Mouse (Mus musculus): ENCODE data around the gene Ogg1.

The Ogg1 gene

DNA sequence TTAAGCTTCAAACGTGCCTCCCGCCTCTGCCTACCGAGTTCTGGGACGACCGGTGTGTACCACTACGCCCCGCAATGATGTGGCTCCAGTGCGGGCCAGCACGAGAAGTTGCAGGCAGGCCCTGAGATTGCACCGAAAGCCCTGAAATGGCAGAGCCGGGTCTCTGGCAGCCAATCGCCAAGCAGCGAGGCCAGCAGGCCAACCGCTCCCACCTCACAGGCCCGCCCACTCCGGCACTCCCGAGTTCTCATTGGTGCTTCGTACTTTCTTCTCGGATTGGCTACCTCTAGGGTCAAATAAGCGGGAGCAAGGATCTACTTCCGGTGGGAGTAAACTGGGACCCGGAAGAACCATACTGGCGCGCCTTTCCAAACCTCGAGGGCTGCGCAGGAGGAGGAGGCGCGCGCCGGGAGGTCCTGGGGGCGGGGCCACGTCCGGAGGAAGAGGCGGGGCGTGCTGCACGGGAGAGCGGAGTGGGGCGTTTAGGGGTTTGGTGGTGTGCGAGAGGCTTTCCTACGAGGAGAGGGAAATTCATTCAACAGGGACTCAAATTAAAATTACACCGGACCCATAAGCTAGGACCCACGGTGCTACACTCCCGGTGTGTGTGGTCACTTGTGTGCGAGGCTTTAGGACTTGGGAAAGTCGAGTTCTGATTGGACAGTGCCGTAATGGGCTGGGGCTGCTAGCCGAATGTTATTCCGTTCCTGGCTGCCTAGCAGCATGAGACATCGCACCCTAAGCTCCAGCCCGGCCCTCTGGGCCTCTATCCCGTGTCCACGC is at the start of gene Ogg1:
Gene Ogg1, plus strand, starts transcription at position 440 of the 783 bp plus-strand sequence.
- peak; percentile 99 for DNase-seq (ENCODE audit: low read depth)

DNA sequence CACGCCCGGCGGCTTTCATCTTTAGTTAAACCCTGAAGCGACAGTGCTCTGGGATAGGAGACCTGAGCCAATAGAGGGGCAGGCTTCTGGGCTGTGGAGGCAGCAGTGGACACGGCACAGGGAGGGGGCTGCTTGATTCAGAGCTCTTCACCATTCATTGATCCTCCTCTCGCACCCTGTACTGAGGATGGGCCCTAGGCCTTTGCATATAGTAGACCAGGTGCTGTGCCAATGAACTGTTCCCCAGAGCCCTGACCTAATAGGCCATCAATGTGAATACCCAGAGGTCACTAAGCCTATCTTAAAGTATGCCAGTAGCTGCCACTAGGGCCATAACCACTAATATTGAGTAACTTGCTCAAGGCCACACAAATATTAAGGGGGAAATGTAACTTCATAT is 45.1 kb upstream of the Ogg1 start:
- no peak for DNase-seq (ENCODE audit: low read depth)

- peak; percentile 27 for DNase-seq (ENCODE audit: low read depth)
Observed at GRCm38 (mm10) chr6:113282101-113282802, 44.5 kb upstream of the Ogg1 start, which contains the start of gene Cpne9. Gene Cpne9 (plus strand): TSS chr6:113282307.

DNA sequence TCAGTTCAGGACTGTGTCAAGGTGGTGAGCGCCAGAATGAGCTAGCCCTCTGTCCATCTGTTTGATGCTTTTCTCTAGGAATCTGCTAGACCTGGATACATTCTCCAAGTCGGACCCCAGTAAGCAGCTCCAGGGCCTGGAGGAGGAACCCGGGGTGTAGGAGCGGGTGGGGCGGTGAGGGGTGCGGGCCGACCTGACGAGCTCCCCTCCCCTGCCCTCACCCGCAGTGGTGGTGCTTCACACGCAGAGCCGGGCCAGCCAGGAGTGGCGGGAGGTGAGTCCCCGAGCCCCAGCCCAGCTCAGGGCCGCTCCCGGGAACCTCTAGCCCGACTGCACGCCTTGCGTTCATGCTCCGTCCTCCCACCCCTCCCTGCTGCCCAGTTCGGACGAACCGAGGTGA is 43.8 kb upstream of the Ogg1 start:
- DNase-seq (ENCODE audit: low read depth) = no peak

DNA sequence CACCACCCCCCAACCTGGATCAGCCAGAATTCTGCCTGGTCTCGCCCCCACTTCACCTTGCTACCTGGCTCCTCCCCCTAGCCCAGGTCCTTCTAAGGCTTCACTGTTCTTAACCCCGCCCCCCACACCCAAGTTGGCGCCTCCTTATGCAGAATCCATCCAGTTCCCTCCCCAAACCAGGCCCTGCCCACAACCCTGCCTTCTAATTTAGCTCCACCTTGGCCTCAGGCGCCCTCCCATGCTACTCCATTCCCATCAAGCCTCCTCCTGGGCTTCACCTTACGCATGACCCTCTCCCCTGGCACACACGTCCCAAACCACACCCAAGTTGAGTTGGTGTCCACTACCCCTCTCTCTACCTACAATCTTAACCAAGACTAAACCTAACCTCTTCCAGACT is 43.3 kb upstream of the Ogg1 start:
- DNase-seq (ENCODE audit: low read depth) = no peak

- peak; percentile 9 for DNase-seq (ENCODE audit: low read depth)
Observed at GRCm38 (mm10) chr6:113284931-113285330, 41.8 kb upstream of the Ogg1 start.

DNA sequence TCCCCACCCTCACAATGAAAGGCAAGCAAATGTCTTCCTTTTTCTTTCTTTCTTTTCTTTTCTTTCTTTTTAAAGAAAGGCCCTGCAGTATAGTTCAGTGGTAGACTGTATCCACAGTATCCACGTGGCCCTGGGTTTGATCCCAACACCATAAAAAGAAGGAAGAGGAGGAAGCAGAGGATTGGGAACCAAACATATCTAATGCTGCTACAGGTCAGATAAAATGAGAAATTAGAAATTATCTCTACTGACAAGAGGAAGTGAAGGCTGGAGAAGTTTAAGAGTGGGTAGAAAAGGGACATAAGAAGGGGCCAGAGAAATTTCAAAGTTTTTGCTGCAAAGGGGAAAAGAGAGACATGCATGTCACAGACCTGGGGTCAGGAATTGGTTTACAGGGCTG is 40.5 kb upstream of the Ogg1 start:
- no peak for DNase-seq (ENCODE audit: low read depth)

- no peak for DNase-seq (ENCODE audit: low read depth)
Observed at GRCm38 (mm10) chr6:113287236-113287635, 39.5 kb upstream of the Ogg1 start.

- DNase-seq (ENCODE audit: low read depth) = no peak
Observed at GRCm38 (mm10) chr6:113289346-113289745, 37.4 kb upstream of the Ogg1 start.

DNA sequence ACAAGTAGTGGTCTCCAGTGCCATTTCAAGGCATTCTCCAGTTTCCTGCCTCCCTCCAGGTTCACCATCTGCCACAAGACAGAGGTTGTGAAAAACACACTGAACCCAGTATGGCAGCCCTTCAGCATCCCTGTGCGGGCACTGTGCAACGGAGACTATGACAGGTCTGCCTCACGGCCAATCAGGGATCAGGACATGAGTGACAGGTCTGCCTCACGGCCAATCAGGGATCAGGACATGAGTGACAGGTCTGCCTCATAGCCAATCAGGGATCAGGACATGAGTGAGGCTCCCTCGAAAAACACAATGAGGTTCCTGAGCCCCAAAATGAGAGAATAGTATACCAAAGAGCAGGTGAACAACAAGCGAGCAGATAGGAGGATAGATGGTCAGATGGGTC is 36.4 kb upstream of the Ogg1 start:
- no peak for DNase-seq (ENCODE audit: low read depth)

GRCm38 (mm10) chr6:113292938-113293337 is 33.8 kb upstream of the Ogg1 start:
- DNase-seq (ENCODE audit: low read depth) = peak; percentile 34

DNA sequence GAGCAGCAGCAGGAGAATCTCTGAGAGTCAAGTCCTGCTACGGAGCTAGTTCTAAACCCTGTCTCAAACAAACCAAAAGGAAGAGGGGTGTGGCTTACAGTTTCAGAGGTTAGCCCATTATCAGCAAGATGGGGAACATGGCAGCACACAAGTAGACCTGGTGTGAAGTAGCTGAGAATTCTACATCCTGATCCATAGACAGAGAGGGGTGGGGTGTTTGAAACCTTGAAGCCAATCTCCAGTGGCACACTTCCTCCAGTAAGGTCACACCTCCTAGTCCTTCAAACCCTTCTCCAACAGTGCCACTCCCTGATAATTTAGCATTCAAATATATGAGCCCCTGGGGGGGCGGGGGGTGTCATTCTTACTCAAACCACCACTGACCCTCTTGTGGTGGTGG is 30.7 kb upstream of the Ogg1 start:
- DNase-seq (ENCODE audit: low read depth) = no peak

GRCm38 (mm10) chr6:113296639-113297038 is 30.1 kb upstream of the Ogg1 start:
- peak; percentile 62 for DNase-seq (ENCODE audit: low read depth)

- DNase-seq (ENCODE audit: low read depth) = no peak
Observed at GRCm38 (mm10) chr6:113301350-113301749, 25.4 kb upstream of the Ogg1 start.

- peak; percentile 80 for DNase-seq (ENCODE audit: low read depth)
Observed at GRCm38 (mm10) chr6:113302258-113302657, 24.5 kb upstream of the Ogg1 start.

GRCm38 (mm10) chr6:113306322-113306985 is 20.3 kb upstream of the Ogg1 start:
- peak; percentile 100 for DNase-seq (ENCODE audit: low read depth)

- no peak for DNase-seq (ENCODE audit: low read depth)
Observed at GRCm38 (mm10) chr6:113306986-113307349, 19.8 kb upstream of the Ogg1 start, which contains the start of gene Brpf1. Gene Brpf1 (plus strand): TSS chr6:113307137.

DNA sequence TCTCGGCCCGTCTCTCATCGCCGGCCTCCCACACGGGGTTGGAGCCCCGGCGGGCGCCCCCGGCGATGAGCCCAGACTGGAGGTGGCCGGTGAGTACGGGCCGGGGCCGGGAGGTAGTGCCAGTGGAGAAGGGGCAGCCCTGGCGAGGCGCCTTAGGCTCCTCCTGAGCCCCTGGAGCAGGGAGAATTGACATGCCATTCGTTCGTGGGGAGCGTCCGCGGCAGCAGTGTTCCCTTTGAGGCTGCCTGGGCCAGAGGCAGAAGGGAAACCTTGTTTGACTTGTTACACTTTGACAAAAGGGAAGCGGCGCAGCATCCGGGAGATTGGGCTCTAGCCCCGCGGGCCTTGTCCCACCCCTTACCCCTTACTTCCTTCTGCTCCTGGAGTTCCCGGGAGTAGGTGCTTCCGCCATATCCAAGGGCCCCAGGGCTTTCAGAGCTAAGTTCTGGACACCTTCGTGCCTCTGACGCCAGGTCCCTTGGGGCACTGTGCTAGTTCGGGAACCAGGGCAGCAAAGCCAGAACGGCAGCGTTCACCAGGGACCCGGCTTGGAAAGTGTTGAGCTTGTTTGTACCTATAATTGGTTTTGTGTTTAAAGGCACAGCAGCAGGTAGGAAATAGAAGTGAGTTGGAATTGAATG is 19.2 kb upstream of the Ogg1 start:
- peak; percentile 56 for DNase-seq (ENCODE audit: low read depth)

- peak; percentile 68 for DNase-seq (ENCODE audit: low read depth)
Observed at GRCm38 (mm10) chr6:113308141-113308540, 18.6 kb upstream of the Ogg1 start.

GRCm38 (mm10) chr6:113315972-113316371 is 10.8 kb upstream of the Ogg1 start:
- DNase-seq (ENCODE audit: low read depth) = no peak

DNA sequence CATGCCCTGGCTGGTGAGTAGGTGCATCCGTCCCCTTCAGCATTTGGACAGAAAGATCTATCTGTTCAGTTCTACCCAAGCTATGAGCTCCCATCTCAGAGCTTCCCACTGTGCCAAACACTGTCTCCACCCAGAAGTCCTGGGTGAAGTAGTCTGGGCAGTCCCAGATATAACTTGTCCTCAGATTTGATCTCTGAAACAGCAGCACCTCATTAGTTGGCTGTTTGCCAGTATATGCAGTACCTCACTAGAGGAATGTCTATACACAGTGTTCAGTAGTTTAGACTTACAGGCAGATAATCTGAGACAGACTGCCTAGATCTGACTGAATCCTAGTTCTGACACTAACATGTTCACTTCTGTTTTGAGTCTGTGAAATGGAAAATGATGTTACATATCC is 2.6 kb downstream of the Ogg1 start:
- no peak for DNase-seq (ENCODE audit: low read depth)

DNA sequence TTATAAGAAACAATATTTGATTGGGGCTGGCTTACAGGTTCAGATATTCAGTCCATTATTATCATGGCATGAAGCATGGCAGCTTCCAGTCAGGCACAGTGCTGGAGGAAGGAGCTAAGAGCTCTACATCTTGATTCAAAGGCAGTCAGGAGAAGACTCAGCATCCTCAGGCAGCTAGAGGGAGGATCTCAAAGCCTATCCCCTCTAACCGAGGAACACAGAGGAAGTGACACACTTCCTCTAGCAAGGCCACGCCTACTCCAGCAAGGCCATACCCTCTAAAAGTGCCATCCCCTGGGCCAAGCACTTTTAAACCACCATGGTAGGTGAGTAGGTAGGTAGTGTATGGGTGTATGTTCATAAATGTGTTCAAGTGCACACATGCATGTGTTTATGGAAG is 3.8 kb downstream of the Ogg1 start:
- peak; percentile 91 for DNase-seq (ENCODE audit: low read depth)
